Mouse (Mus musculus): ENCODE results near the gene Trpm4. TPM values are rescaled to one million over a fixed set of nuclear protein-coding genes. Genes with fewer than 3 reads are reported as not detected.
A peak's percentile ranks its signal among the peaks of the same experiment; 100 is the strongest.

The Trpm4 gene
- total and polyA plus RNA-seq, 2 experiments from 2014 or later = 11.2 to 35.7 TPM

DNA sequence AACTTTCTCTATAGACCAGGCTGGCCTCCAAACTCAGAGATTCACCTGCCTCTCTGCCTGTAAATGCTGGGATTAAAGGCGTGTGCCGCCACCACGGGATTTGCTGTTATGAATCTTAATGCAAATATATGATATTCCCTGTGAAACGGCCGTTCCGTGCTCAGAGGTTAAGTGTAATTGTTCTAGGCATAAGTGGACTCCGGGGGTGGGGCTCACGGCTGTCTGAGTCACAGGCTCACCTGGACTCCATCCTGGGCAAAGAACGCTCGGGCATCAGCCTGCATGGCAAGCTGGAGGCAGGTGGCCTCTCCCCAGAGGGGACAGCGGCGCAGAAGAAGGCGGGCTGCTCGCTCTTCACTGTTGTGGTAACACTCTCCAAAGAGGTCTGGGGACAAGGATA, 17.0 kb downstream of the Trpm4 start:
- Histone ChIP-seq H3K9ac (replicated peaks; ENCODE audit: low read length) (no peak overlapping the region), H3K4me1 (ENCODE audit: insufficient read depth, low read length) (peaks cover 6% of the 10 kb centered on the region; the same call in 1 of the 2 replicates), H3K27ac (no peak overlapping the region), H3K36me3 (ENCODE audit: insufficient read depth, low read length) (no peaks in the 10 kb centered on the region; the same call in 1 of the 2 replicates), H3K4me3 (ENCODE audit: low read length) (no peak overlapping the region), H3K27me3 (ENCODE audit: insufficient read depth, low read length) (no peaks in the 10 kb centered on the region), H3K4me2 (ENCODE audit: low read depth, low read length) (no peak overlapping the region), H3K9me3 (ENCODE audit: low read length) (no peaks in the 10 kb centered on the region)
- DNase-seq (ENCODE audit: low spot score) (no peak), ATAC-seq (no peak)
- TF ChIP-seq CTCF (IDR thresholded peaks at IDR 0.05; ENCODE audit: low read depth) = no peak
- WGBS = 90% methylated on average over 14 of the region's 14 CpGs

DNA sequence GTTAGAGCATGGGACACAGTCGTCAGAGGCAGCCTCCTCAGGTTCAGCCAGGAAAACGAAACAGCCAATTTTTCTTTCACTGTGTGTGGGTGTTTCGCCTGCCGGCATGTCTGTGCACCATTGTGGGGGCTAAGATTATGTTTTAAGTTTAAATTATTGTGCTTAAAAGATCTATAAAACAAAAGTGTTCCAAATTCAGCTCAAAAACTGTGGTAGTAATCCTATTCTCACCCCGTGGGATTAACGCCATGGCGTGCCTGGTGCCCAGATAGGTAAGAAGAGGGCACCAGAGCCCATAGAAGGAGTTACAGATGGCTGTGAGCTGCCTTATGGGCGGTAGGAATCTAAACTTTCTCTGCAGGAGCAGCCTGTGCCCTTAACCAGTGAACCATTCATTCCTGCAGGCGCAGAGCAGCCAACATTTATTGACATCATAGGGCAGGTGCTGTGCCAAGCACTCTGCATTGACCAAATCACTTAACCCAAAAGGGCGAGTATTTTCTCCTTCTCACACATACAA, 18.3 kb downstream of the Trpm4 start:
- Histone ChIP-seq H3K36me3 (ENCODE audit: insufficient read depth, low read length) (no peaks in the 10 kb centered on the region; the same call in 1 of the 2 replicates), H3K27me3 (ENCODE audit: insufficient read depth, low read length) (no peaks in the 10 kb centered on the region), H3K4me3 (ENCODE audit: low read length) (no peak overlapping the region), H3K27ac (no peak overlapping the region), H3K4me2 (ENCODE audit: low read depth, low read length) (no peak overlapping the region), H3K4me1 (ENCODE audit: insufficient read depth, low read length) (peaks cover 6% of the 10 kb centered on the region; the same call in 1 of the 2 replicates), H3K9me3 (ENCODE audit: low read length) (no peaks in the 10 kb centered on the region), H3K9ac (replicated peaks; ENCODE audit: low read length) (no peak overlapping the region)
- TF ChIP-seq CTCF (IDR thresholded peaks at IDR 0.05; ENCODE audit: low read depth) = no peak
- 79% methylated on average over 10 of the region's 10 CpGs for WGBS
- DNase-seq (ENCODE audit: low spot score) = no peak
- ATAC-seq = no peak

GRCm38 (mm10) chr7:45313495-45313894, 20.1 kb downstream of the Trpm4 start:
- TF ChIP-seq CTCF (IDR thresholded peaks at IDR 0.05; ENCODE audit: low read depth) = no peak
- no peak for ATAC-seq
- H3K36me3 ChIP-seq (ENCODE audit: insufficient read depth, low read length) = no peaks in the 10 kb centered on the region; the same call in 1 of the 2 replicates
- peak; percentile 9 for DNase-seq (ENCODE audit: low spot score)
- no peaks in the 10 kb centered on the region for H3K9me3 ChIP-seq (ENCODE audit: low read length)
- H3K4me2 ChIP-seq (ENCODE audit: low read depth, low read length) = no peak overlapping the region
- no peaks in the 10 kb centered on the region for H3K27me3 ChIP-seq (ENCODE audit: insufficient read depth, low read length)
- no peak overlapping the region for H3K27ac ChIP-seq
- 30% methylated on average over 9 of the region's 9 CpGs for WGBS
- H3K9ac ChIP-seq (replicated peaks; ENCODE audit: low read length) = no peak overlapping the region
- no peak overlapping the region for H3K4me3 ChIP-seq (ENCODE audit: low read length)
- H3K4me1 ChIP-seq (ENCODE audit: insufficient read depth, low read length) = peaks cover 6% of the 10 kb centered on the region; the same call in 1 of the 2 replicates

DNA sequence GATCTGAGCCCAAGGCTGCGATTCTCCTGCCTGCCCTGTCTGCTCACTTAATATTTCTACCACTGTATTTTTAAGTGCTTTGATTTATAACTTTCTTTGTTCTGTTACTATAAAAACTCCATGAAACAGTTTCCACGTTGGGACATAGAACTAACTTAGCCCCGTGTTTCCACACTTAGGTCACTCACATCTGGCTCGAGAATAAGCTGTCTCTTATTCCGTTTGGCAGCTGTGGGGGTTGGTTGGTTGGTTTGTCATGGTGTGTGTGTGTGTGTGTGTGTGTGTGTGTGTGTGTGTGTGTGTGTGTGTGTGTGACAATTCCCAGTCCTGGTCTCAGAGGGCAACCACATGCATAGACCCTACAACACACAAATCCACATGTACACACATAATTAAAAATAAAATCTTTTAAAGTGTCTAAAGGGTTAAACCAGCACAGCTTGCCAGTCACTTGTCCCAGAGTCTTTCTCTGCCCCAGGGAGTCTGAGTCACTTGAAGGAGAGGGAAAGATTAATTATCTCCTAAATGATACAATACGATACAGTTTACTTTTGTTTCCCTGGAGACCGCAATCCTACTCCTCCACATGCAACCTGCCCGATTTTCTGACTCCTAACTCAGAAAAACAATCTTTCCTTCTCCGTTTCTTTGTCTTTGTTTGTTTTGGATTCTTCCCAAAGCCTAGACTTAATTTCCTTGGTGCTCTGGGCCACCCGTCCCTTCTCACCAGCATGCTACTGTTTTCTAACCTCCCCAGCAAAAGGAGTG, 20.7 kb downstream of the Trpm4 start:
- Histone ChIP-seq H3K9ac (replicated peaks; ENCODE audit: low read length) (no peak overlapping the region), H3K27me3 (ENCODE audit: insufficient read depth, low read length) (no peaks in the 10 kb centered on the region), H3K4me2 (ENCODE audit: low read depth, low read length) (no peak overlapping the region), H3K36me3 (ENCODE audit: insufficient read depth, low read length) (peaks cover 5% of the 10 kb centered on the region; the same call in 1 of the 2 replicates), H3K4me3 (ENCODE audit: low read length) (no peak overlapping the region), H3K4me1 (ENCODE audit: insufficient read depth, low read length) (peaks cover 6% of the 10 kb centered on the region; the same call in 1 of the 2 replicates), H3K27ac (no peak overlapping the region), H3K9me3 (ENCODE audit: low read length) (no peaks in the 10 kb centered on the region)
- ATAC-seq = no peak
- 22% methylated on average over 10 of the region's 10 CpGs for WGBS
- DNase-seq (ENCODE audit: low spot score) = no peak
- no peak for TF ChIP-seq CTCF (IDR thresholded peaks at IDR 0.05; ENCODE audit: low read depth)

DNA sequence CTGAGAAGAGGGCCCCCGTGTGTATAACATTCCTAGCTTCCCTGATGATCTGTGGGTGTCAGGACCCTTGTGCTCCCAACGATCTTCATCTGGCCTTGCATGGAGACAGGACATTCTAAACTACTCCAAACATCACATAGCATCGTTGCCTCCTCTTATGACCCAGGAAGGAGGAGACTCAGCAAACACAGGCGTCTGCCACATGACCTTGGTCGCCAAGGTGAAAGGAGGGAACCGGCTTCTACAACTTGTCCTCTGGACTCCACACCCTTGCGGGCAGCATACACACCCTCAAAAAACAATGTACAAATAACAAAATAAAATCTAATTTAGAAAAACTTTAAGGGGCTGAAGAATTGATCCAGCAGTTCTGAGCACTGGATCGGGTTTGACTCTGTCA, 21.6 kb downstream of the Trpm4 start:
- no peak for TF ChIP-seq CTCF (IDR thresholded peaks at IDR 0.05; ENCODE audit: low read depth)
- ATAC-seq (no peak), DNase-seq (ENCODE audit: low spot score) (no peak)
- H3K9ac ChIP-seq (replicated peaks; ENCODE audit: low read length) = no peak overlapping the region
- no peak overlapping the region for H3K27ac ChIP-seq
- 74% methylated on average over 8 of the region's 8 CpGs for WGBS
- no peaks in the 10 kb centered on the region for H3K9me3 ChIP-seq (ENCODE audit: low read length)
- no peak overlapping the region for H3K4me3 ChIP-seq (ENCODE audit: low read length)
- peaks cover 5% of the 10 kb centered on the region; the same call in 1 of the 2 replicates for H3K36me3 ChIP-seq (ENCODE audit: insufficient read depth, low read length)
- H3K4me1 ChIP-seq (ENCODE audit: insufficient read depth, low read length) = peaks cover 6% of the 10 kb centered on the region; the same call in 1 of the 2 replicates
- H3K27me3 ChIP-seq (ENCODE audit: insufficient read depth, low read length) = no peaks in the 10 kb centered on the region
- H3K4me2 ChIP-seq (ENCODE audit: low read depth, low read length) = no peak overlapping the region

DNA sequence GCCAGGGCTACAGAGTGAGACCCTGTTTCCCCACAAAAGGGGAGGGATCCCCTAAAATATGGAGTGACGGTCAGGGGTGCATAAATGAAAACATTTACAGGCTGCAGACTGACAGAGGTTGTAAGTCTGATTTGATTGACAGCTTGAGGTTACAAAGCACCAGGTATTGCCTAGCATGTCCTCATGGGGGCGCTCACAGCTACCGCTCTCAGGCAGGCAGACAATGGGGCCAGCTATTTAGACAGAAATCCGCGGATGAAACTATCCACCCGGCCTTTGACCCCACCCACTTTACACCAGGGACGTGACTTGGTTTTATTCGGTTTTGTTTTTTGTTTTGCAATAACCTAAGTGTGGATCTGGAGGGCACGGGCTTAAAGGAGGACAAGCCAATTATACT, 24.1 kb downstream of the Trpm4 start:
- Histone ChIP-seq H3K36me3 (ENCODE audit: insufficient read depth, low read length) (0 out of 2 replicates have a peak, but pooled peaks cover 5% of the 10 kb centered on the region), H3K4me3 (ENCODE audit: low read length) (no peak overlapping the region), H3K4me2 (ENCODE audit: low read depth, low read length) (no peak overlapping the region), H3K27ac (no peak overlapping the region), H3K9ac (replicated peaks; ENCODE audit: low read length) (no peak overlapping the region), H3K4me1 (ENCODE audit: insufficient read depth, low read length) (peaks cover 6% of the 10 kb centered on the region; the same call in 1 of the 2 replicates), H3K27me3 (ENCODE audit: insufficient read depth, low read length) (no peaks in the 10 kb centered on the region), H3K9me3 (ENCODE audit: low read length) (no peaks in the 10 kb centered on the region)
- peak; percentile 71 for DNase-seq (ENCODE audit: low spot score)
- peak; percentile 73 for TF ChIP-seq CTCF (IDR thresholded peaks at IDR 0.05; ENCODE audit: low read depth)
- ATAC-seq = peak; percentile 39; the same call in 1 of the 2 replicates
- 7% methylated on average over 9 of the region's 9 CpGs for WGBS
